Comparison of ENCODE assay signal across 24 mouse cellular contexts in genomic region chr8:102685023-102685422, GRCm38 (mm10).
DNase-seq lines count a peak whose midpoint lies in the region; ATAC-seq and TF ChIP-seq lines count a peak whose summit lies in the region.
"Had no signal": no experiment of that assay in that cellular context is flagged by ENCODE, and none has a peak within 500 bp of the region (broad histone marks: within the 10 kb centered on the region; RNA-seq: fewer than 3 reads in every experiment).

No protein-coding gene starts in this region.

- H3K27me3 ChIP-seq in heart, embryonic 14.5 days (ENCODE audit: control insufficient read depth, insufficient read depth, low read length), result no peaks in the 10 kb centered on the region
- H3K27me3 ChIP-seq in heart, embryonic 10.5 days (ENCODE audit: insufficient read depth, poor library complexity, severe bottlenecking), result no peaks in the 10 kb centered on the region
- no peaks in the 10 kb centered on the region for H3K27me3 ChIP-seq in midbrain, embryonic 13.5 days
- no peaks in the 10 kb centered on the region for H3K27me3 ChIP-seq in midbrain, embryonic 11.5 days (ENCODE audit: control insufficient read depth, insufficient read depth, low read length)
- no peaks in the 10 kb centered on the region for H3K27me3 ChIP-seq in forebrain, postnatal 0 days (ENCODE audit: insufficient read depth, low read length)
- H3K27me3 ChIP-seq in neural tube, embryonic 15.5 days (replicated peaks), result no peaks in the 10 kb centered on the region
- H3K27me3 ChIP-seq: embryonic facial prominence, embryonic 12.5 days; limb, embryonic 15.5 days; megakaryocyte, embryonic 14.5 days; stomach, embryonic 15.5 days had no signal

- no peak overlapping the region for H3K4me3 ChIP-seq in heart, embryonic 14.5 days (ENCODE audit: control insufficient read depth in 1 of 2, insufficient read depth in 1 of 2, low read depth in 1 of 2, low read length in 2 of 2)
- no peak overlapping the region for H3K4me3 ChIP-seq in heart, embryonic 10.5 days
- H3K4me3 ChIP-seq in midbrain, embryonic 13.5 days (replicated peaks), result no peak overlapping the region
- no peak overlapping the region for H3K4me3 ChIP-seq in midbrain, embryonic 11.5 days (ENCODE audit: low read depth, low read length)
- peak overlapping the region; percentile 20 for H3K4me3 ChIP-seq in forebrain, postnatal 0 days (ENCODE audit: low read depth, low read length)
- H3K4me3 ChIP-seq in neural tube, embryonic 15.5 days (replicated peaks), result no peak overlapping the region
- H3K4me3 ChIP-seq: embryonic facial prominence, embryonic 12.5 days; limb, embryonic 15.5 days; megakaryocyte, embryonic 14.5 days; myocyte; stomach, embryonic 15.5 days had no signal

- H3K4me1 ChIP-seq in heart, embryonic 14.5 days (ENCODE audit: control insufficient read depth in 2 of 2, insufficient read depth in 2 of 2, low read length in 2 of 2), result no peaks in the 10 kb centered on the region
- no peaks in the 10 kb centered on the region for H3K4me1 ChIP-seq in heart, embryonic 10.5 days
- H3K4me1 ChIP-seq in midbrain, embryonic 13.5 days (replicated peaks), result peaks cover 9% of the 10 kb centered on the region; the same call in 1 of the 2 replicates
- no peaks in the 10 kb centered on the region for H3K4me1 ChIP-seq in midbrain, embryonic 11.5 days (ENCODE audit: control insufficient read depth, insufficient read depth, low read length)
- H3K4me1 ChIP-seq in forebrain, postnatal 0 days (ENCODE audit: insufficient read depth), result no peaks in the 10 kb centered on the region
- H3K4me1 ChIP-seq in neural tube, embryonic 15.5 days, result peaks cover 9% of the 10 kb centered on the region
- H3K4me1 ChIP-seq: embryonic facial prominence, embryonic 12.5 days; limb, embryonic 15.5 days; megakaryocyte, embryonic 14.5 days; stomach, embryonic 15.5 days had no signal

- no peak for ATAC-seq in heart, embryonic 14.5 days (ENCODE audit: insufficient number of reproducible peaks, insufficient read depth, low FRiP score, low read depth)
- ATAC-seq in midbrain, embryonic 13.5 days, result no peak
- no peak for ATAC-seq in midbrain, embryonic 11.5 days (ENCODE audit: low FRiP score)
- ATAC-seq in forebrain, postnatal 0 days, result no peak
- no peak for ATAC-seq in neural tube, embryonic 15.5 days (ENCODE audit: low FRiP score)
- ATAC-seq: liver, postnatal 0 days had no signal

- no peaks in the 10 kb centered on the region for H3K9me3 ChIP-seq in heart, embryonic 14.5 days (ENCODE audit: control insufficient read depth, low read length)
- no peaks in the 10 kb centered on the region for H3K9me3 ChIP-seq in heart, embryonic 10.5 days
- no peaks in the 10 kb centered on the region for H3K9me3 ChIP-seq in midbrain, embryonic 13.5 days
- no peaks in the 10 kb centered on the region for H3K9me3 ChIP-seq in midbrain, embryonic 11.5 days (ENCODE audit: control insufficient read depth, low read length)
- H3K9me3 ChIP-seq in forebrain, postnatal 0 days (ENCODE audit: low read length), result no peaks in the 10 kb centered on the region
- H3K9me3 ChIP-seq in neural tube, embryonic 15.5 days (replicated peaks), result no peaks in the 10 kb centered on the region
- H3K9me3 ChIP-seq: embryonic facial prominence, embryonic 12.5 days; limb, embryonic 15.5 days; megakaryocyte, embryonic 14.5 days; stomach, embryonic 15.5 days had no signal

- no peak overlapping the region for H3K27ac ChIP-seq in heart, embryonic 14.5 days (replicated peaks in 1 of 2; ENCODE audit: control insufficient read depth in 1 of 2, insufficient read depth in 1 of 2, low read depth in 2 of 2, low read length in 2 of 2)
- H3K27ac ChIP-seq in heart, embryonic 10.5 days, result no peak overlapping the region
- H3K27ac ChIP-seq in midbrain, embryonic 13.5 days, result peak overlapping the region; percentile 1; the same call in 1 of the 2 replicates
- no peak overlapping the region for H3K27ac ChIP-seq in midbrain, embryonic 11.5 days (ENCODE audit: low read depth, low read length)
- H3K27ac ChIP-seq in forebrain, postnatal 0 days (ENCODE audit: low read depth, low read length), result peak overlapping the region; percentile 59
- H3K27ac ChIP-seq in neural tube, embryonic 15.5 days (replicated peaks), result 0 out of 2 replicates have a peak overlapping the region, but pooled peaks have one; percentile 15
- H3K27ac ChIP-seq: embryonic facial prominence, embryonic 12.5 days; limb, embryonic 15.5 days; stomach, embryonic 15.5 days had no signal

- 75% methylated on average over 11 of the region's 11 CpGs for WGBS in heart, embryonic 14.5 days
- 80% methylated on average over 11 of the region's 11 CpGs for WGBS in heart, embryonic 10.5 days
- 69% methylated on average over 11 of the region's 11 CpGs for whole genome bisulfite sequencing in midbrain, embryonic 13.5 days
- 87% methylated on average over 11 of the region's 11 CpGs for WGBS in midbrain, embryonic 11.5 days
- WGBS in forebrain, postnatal 0 days, result 37% methylated on average over 11 of the region's 11 CpGs
- WGBS in neural tube, embryonic 15.5 days, result 45% methylated on average over 11 of the region's 11 CpGs

- DNase-seq in heart, embryonic 10.5 days (ENCODE audit: low spot score), result no peak
- no peak for DNase-seq in midbrain, embryonic 11.5 days (ENCODE audit: low spot score, missing footprints)
- peak; percentile 29 for DNase-seq in forebrain, postnatal 0 days
- no peak for DNase-seq in right cerebral cortex, postnatal 10 days (ENCODE audit: low spot score in 2 of 2)
- no peak for DNase-seq in kidney, postnatal 25 days
- DNase-seq: adrenal gland, postnatal 25 days; B cell, adult 2 months; cerebellum, adult 8-10 months; heart, postnatal 4 days; kidney, adult 18-20 months; kidney, postnatal 14 days; layer of hippocampus, adult 9-11 months; liver, postnatal 0 days; lung, postnatal 14 days; spleen, adult 18-20 months; thymus, adult 2 months had no signal

- TF ChIP-seq CTCF in forebrain, postnatal 0 days (IDR thresholded peaks at IDR 0.05; ENCODE audit: low read depth), result no peak

- peak overlapping the region; percentile 38; the same call in 1 of the 2 replicates for H3K4me2 ChIP-seq in heart, embryonic 14.5 days (ENCODE audit: low read length)
- peak overlapping the region; percentile 15; the same call in 1 of the 2 replicates for H3K4me2 ChIP-seq in midbrain, embryonic 13.5 days (replicated peaks)
- H3K4me2 ChIP-seq in midbrain, embryonic 11.5 days, result no peak overlapping the region
- H3K4me2 ChIP-seq in forebrain, postnatal 0 days (ENCODE audit: low read depth), result peak overlapping the region; percentile 29
- peak overlapping the region; percentile 29 for H3K4me2 ChIP-seq in neural tube, embryonic 15.5 days
- H3K4me2 ChIP-seq: embryonic facial prominence, embryonic 12.5 days; limb, embryonic 15.5 days; stomach, embryonic 15.5 days had no signal

- H3K36me3 ChIP-seq in heart, embryonic 14.5 days (ENCODE audit: control insufficient read depth, insufficient read depth, low read length), result no peaks in the 10 kb centered on the region
- H3K36me3 ChIP-seq in heart, embryonic 10.5 days, result no peaks in the 10 kb centered on the region
- no peaks in the 10 kb centered on the region for H3K36me3 ChIP-seq in midbrain, embryonic 13.5 days
- H3K36me3 ChIP-seq in midbrain, embryonic 11.5 days (ENCODE audit: control insufficient read depth, insufficient read depth, low read length), result no peaks in the 10 kb centered on the region
- no peaks in the 10 kb centered on the region for H3K36me3 ChIP-seq in forebrain, postnatal 0 days (ENCODE audit: insufficient read depth)
- H3K36me3 ChIP-seq in neural tube, embryonic 15.5 days, result no peaks in the 10 kb centered on the region
- H3K36me3 ChIP-seq: limb, embryonic 15.5 days; stomach, embryonic 15.5 days had no signal

- no peak overlapping the region for H3K9ac ChIP-seq in heart, embryonic 14.5 days (ENCODE audit: low read length)
- no peak overlapping the region for H3K9ac ChIP-seq in midbrain, embryonic 13.5 days (replicated peaks)
- no peak overlapping the region for H3K9ac ChIP-seq in midbrain, embryonic 11.5 days (ENCODE audit: low read length)
- H3K9ac ChIP-seq in forebrain, postnatal 0 days, result no peak overlapping the region; the same call in 1 of the 2 replicates
- no peak overlapping the region for H3K9ac ChIP-seq in neural tube, embryonic 15.5 days (replicated peaks)
- H3K9ac ChIP-seq: embryonic facial prominence, embryonic 12.5 days; limb, embryonic 15.5 days; liver, postnatal 0 days; stomach, embryonic 15.5 days had no signal

Comparison
In these comparisons a context has a peak if more than half of its experiments do, and no peak if none do; other contexts are left out.
1. H3K27ac ChIP-seq: peak in midbrain, embryonic 13.5 days (single experiment), forebrain, postnatal 0 days (single experiment) and neural tube, embryonic 15.5 days (single experiment); none in heart, embryonic 14.5 days (0 of 2), heart, embryonic 10.5 days (single experiment) and midbrain, embryonic 11.5 days (single experiment).